Mouse (Mus musculus) heart, adult 11 months (tissue): ENCODE measurements around the gene Dbnl.

Experiments
- DNase-seq: peaks from one replicate; pipeline ENCODE4 v3.0.0; 2022

Dbnl gene

GRCm38 (mm10) chr11:5840346-5840745, 52.1 kb downstream of the Dbnl start:
- peak; percentile 79 for DNase-seq

GRCm38 (mm10) chr11:5841751-5842150, 53.5 kb downstream of the Dbnl start:
- DNase-seq: peak; percentile 52

GRCm38 (mm10) chr11:5843131-5843530, 54.8 kb downstream of the Dbnl start:
- peak; percentile 62 for DNase-seq

- peak; percentile 98 for DNase-seq
Measured at GRCm38 (mm10) chr11:5846639-5847345, 58.5 kb downstream of the Dbnl start.

- DNase-seq: peak; percentile 98
Measured at GRCm38 (mm10) chr11:5848741-5849140, 60.5 kb downstream of the Dbnl start.

GRCm38 (mm10) chr11:5849316-5849715, 61.0 kb downstream of the Dbnl start:
- DNase-seq: peak; percentile 93

GRCm38 (mm10) chr11:5850452-5850851, 62.2 kb downstream of the Dbnl start:
- DNase-seq: peak; percentile 92
